Mouse (Mus musculus): Measurements from ENCODE around the gene Asprv1.

GRCm38 (mm10) chr6:86583601-86584215, 44.3 kb upstream of the Asprv1 start:
- TF ChIP-seq POLR2A (IDR thresholded peaks at IDR 0.05; ENCODE audit: control insufficient read depth, low read depth, low read length) (no peak), CTCF (IDR thresholded peaks at IDR 0.05; ENCODE audit: control insufficient read depth, insufficient read depth, insufficient replicate concordance, low read depth, low read length) (no peak)

Data from testis, adult 2 months (tissue).